ENCODE assay signal across 8 mouse cellular contexts in the genomic region with DNA sequence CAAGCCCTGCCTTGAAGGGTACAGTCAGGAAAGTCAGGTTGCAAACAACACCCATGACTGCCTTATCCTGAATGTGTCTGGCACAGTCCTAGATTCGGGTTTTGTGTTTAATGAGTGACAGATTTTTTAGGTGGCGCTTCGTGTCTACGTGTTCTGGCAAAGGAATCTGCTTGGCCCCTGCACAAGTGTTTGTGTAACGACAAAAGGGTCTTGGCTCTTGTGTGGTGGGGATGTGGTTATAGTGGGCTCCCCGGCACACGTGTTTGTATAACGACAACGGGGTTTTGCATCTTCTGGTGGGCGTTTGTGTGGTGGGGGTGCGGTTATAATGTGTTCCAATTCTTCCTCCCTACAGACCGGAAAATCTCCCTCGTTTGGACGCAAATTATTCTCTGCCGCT. TPM values are rescaled to one million over a fixed set of nuclear protein-coding genes. Genes with fewer than 3 reads are reported as not detected.
DNase-seq lines count a peak whose midpoint lies in the region; ATAC-seq and TF ChIP-seq lines count a peak whose summit lies in the region.

No protein-coding gene starts in this region.

- peak; percentile 3; the same call in 1 of the 2 replicates for ATAC-seq in kidney, embryonic 14.5 days (ENCODE audit: low FRiP score, low TSS enrichment)
- ATAC-seq in midbrain, postnatal 0 days (ENCODE audit: low FRiP score) = peak; percentile 24; the same call in 1 of the 2 replicates

- DNase-seq in kidney, adult 2 months = peak; percentile 64
- DNase-seq in kidney, postnatal 10 days = no peak
- no peak for DNase-seq in MEL (ENCODE audit: low read depth, low spot score)
- DNase-seq in midbrain, postnatal 0 days (ENCODE audit: low spot score) = peak; percentile 17
- no peak for DNase-seq in left cerebral cortex, adult 11 months (ENCODE audit: low spot score)
- DNase-seq in frontal cortex, postnatal 10 days (ENCODE audit: low spot score in 2 of 2) = no peak

- TF ChIP-seq EP300 in MEL (IDR thresholded peaks at IDR 0.05; ENCODE audit: low read depth in 1 of 2, low read length in 2 of 2) = no peak

- WGBS in kidney, adult 2 months = 4% methylated on average over 15 of the region's 15 CpGs
- 4% methylated on average over 15 of the region's 15 CpGs for WGBS in kidney, embryonic 14.5 days
- WGBS in midbrain, postnatal 0 days = under 1% methylated on average over 15 of the region's 15 CpGs

- H3K79me2 ChIP-seq in MEL (ENCODE audit: control insufficient read depth, insufficient read depth, low read length, poor library complexity) = peaks cover 2% of the 10 kb centered on the region; the same call in 1 of the 2 replicates

- peak overlapping the region; percentile 62 for H3K4me3 ChIP-seq in kidney, adult 2 months (ENCODE audit: insufficient read depth, low read depth, low read length)
- H3K4me3 ChIP-seq in MEL (ENCODE audit: control insufficient read depth in 1 of 2, insufficient read depth in 1 of 2, low read depth in 2 of 2, low read length in 2 of 2) = peak overlapping the region; percentile 75 to 78
- H3K4me3 ChIP-seq in embryonic fibroblast, embryonic 13.5 days (ENCODE audit: insufficient read depth, low read length) = peak overlapping the region; percentile 12
- H3K4me3 ChIP-seq in kidney, embryonic 14.5 days (ENCODE audit: low read length) = peak overlapping the region; percentile 57
- H3K4me3 ChIP-seq in midbrain, postnatal 0 days (ENCODE audit: low read depth, low read length) = peak overlapping the region; percentile 50

- no peaks in the 10 kb centered on the region for H3K27me3 ChIP-seq in kidney, adult 2 months (replicated peaks; ENCODE audit: control insufficient read depth, insufficient read depth, low read length)
- H3K27me3 ChIP-seq in MEL (ENCODE audit: control insufficient read depth in 1 of 2, insufficient read depth in 2 of 2, low read length in 2 of 2) = no peaks in the 10 kb centered on the region
- H3K27me3 ChIP-seq in kidney, embryonic 14.5 days (ENCODE audit: control insufficient read depth, insufficient read depth, low read length) = peaks cover 35% of the 10 kb centered on the region
- peaks cover 17% of the 10 kb centered on the region for H3K27me3 ChIP-seq in midbrain, postnatal 0 days (ENCODE audit: insufficient read depth, low read length)

- TF ChIP-seq RAD21 in MEL (IDR thresholded peaks at IDR 0.05; ENCODE audit: low read depth, low read length) = no peak

- peaks cover 6% of the 10 kb centered on the region; the same call in 1 of the 2 replicates for H3K4me1 ChIP-seq in kidney, adult 2 months (ENCODE audit: control insufficient read depth, insufficient read depth, low read length)
- H3K4me1 ChIP-seq in MEL (ENCODE audit: control insufficient read depth in 1 of 2, insufficient read depth in 2 of 2, low read length in 2 of 2) = peaks cover 4 to 16% of the 10 kb centered on the region in 2 experiments
- 0 out of 2 replicates have a peak, but pooled peaks cover 9% of the 10 kb centered on the region for H3K4me1 ChIP-seq in embryonic fibroblast, embryonic 13.5 days (ENCODE audit: control insufficient read depth, insufficient read depth, low read length)
- H3K4me1 ChIP-seq in kidney, embryonic 14.5 days (ENCODE audit: control insufficient read depth, insufficient read depth, low read length) = no peaks in the 10 kb centered on the region
- H3K4me1 ChIP-seq in midbrain, postnatal 0 days (ENCODE audit: insufficient read depth, low read length) = 0 out of 2 replicates have a peak, but pooled peaks cover 3% of the 10 kb centered on the region

- no peak overlapping the region for H3K27ac ChIP-seq in kidney, adult 2 months (ENCODE audit: insufficient read depth, low read depth, low read length)
- no peak overlapping the region; the same call in 1 of the 2 replicates for H3K27ac ChIP-seq in MEL (ENCODE audit: control insufficient read depth, low read depth, low read length)
- no peak overlapping the region for H3K27ac ChIP-seq in embryonic fibroblast, embryonic 13.5 days (ENCODE audit: insufficient read depth, low read length)
- no peak overlapping the region for H3K27ac ChIP-seq in kidney, embryonic 14.5 days (ENCODE audit: low read depth, low read length)
- 0 out of 2 replicates have a peak overlapping the region, but pooled peaks have one; percentile 32 for H3K27ac ChIP-seq in midbrain, postnatal 0 days (ENCODE audit: low read depth, low read length)

- peak overlapping the region; percentile 92 for H3K9ac ChIP-seq in MEL (ENCODE audit: control insufficient read depth, low read depth, low read length, poor library complexity, severe bottlenecking)
- H3K9ac ChIP-seq in kidney, embryonic 14.5 days (ENCODE audit: low read depth, low read length) = peak overlapping the region; percentile 64
- peak overlapping the region; percentile 64 for H3K9ac ChIP-seq in midbrain, postnatal 0 days (replicated peaks; ENCODE audit: low read length, poor library complexity, severe bottlenecking)

- peak overlapping the region; percentile 95 for H3K4me2 ChIP-seq in kidney, embryonic 14.5 days (replicated peaks; ENCODE audit: low read depth, low read length)
- H3K4me2 ChIP-seq in midbrain, postnatal 0 days (ENCODE audit: low read depth, low read length, poor library complexity, severe bottlenecking) = peak overlapping the region; percentile 87

- no peaks in the 10 kb centered on the region for H3K9me3 ChIP-seq in MEL (replicated peaks; ENCODE audit: insufficient read depth, low read length)
- no peaks in the 10 kb centered on the region for H3K9me3 ChIP-seq in kidney, embryonic 14.5 days (ENCODE audit: control insufficient read depth, low read length)
- no peaks in the 10 kb centered on the region for H3K9me3 ChIP-seq in midbrain, postnatal 0 days (ENCODE audit: low read length)

- no peak for TF ChIP-seq POLR2A in kidney, adult 2 months (IDR thresholded peaks at IDR 0.05; ENCODE audit: low read depth, low read length)
- TF ChIP-seq POLR2A in MEL (IDR thresholded peaks at IDR 0.05; ENCODE audit: control insufficient read depth in 1 of 2, insufficient read depth in 1 of 2, low read depth in 1 of 2, low read length in 2 of 2, poor library complexity in 1 of 2) = no peak
- TF ChIP-seq POLR2A in embryonic fibroblast, embryonic 13.5 days (IDR thresholded peaks at IDR 0.05; ENCODE audit: low read depth, low read length) = no peak

- no peak for TF ChIP-seq CTCF in kidney, adult 2 months (conservative IDR thresholded peaks at IDR 0.05; ENCODE audit: insufficient read depth, insufficient read length, low read depth, low read length)
- TF ChIP-seq CTCF in MEL (IDR thresholded peaks at IDR 0.05 in 2 of 3, conservative IDR thresholded peaks at IDR 0.05 in 1 of 3; ENCODE audit: control insufficient read depth in 1 of 3, insufficient read depth in 1 of 3, low read depth in 2 of 3, low read length in 3 of 3, poor library complexity in 1 of 3, severe bottlenecking in 1 of 3) = no peak
- TF ChIP-seq CTCF in embryonic fibroblast, embryonic 13.5 days (IDR thresholded peaks at IDR 0.05; ENCODE audit: borderline replicate concordance, insufficient read depth, low read length) = no peak
- no peak for TF ChIP-seq CTCF in midbrain, postnatal 0 days (IDR thresholded peaks at IDR 0.05)

- no peaks in the 10 kb centered on the region for H3K36me3 ChIP-seq in kidney, adult 2 months (ENCODE audit: control insufficient read depth, insufficient read depth, low read length)
- peaks cover 0 to 7% of the 10 kb centered on the region in 2 experiments; a peak in 2 of 4 replicates for H3K36me3 ChIP-seq in MEL (ENCODE audit: control insufficient read depth in 1 of 2, insufficient read depth in 2 of 2, low read length in 2 of 2)
- H3K36me3 ChIP-seq in kidney, embryonic 14.5 days (ENCODE audit: control insufficient read depth, insufficient read depth, low read length) = no peaks in the 10 kb centered on the region
- H3K36me3 ChIP-seq in midbrain, postnatal 0 days (ENCODE audit: insufficient read depth, low read length) = no peaks in the 10 kb centered on the region

TF ChIP-seq in MEL, 35 proteins besides CTCF, POLR2A, EP300 and RAD21:
- no peak for TF ChIP-seq NELFE (IDR thresholded peaks at IDR 0.05; ENCODE audit: low read depth, low read length)

RNA-seq across cellular contexts. Expression of gene Chst14, which starts 49.6 kb away (rescaled TPM):
- polyA plus RNA-seq in kidney, adult 2 months (2012; rRNA removed) = 7.4 and 8.0 TPM in 2 replicates
- 2.1 and 2.2 TPM in 2 replicates for total RNA-seq in MEL (2012; rRNA removed)
- polyA plus RNA-seq in MEL (2012; ENCODE audit: insufficient read depth in 1 of 2, insufficient read length in 2 of 2, low read depth in 1 of 2, low replicate concordance in 2 of 2, missing spikeins in 1 of 2) = 1 to 10 TPM in 1 of 2 experiments, not detected in 1; 5.0 TPM
- 44.8 and 46.0 TPM in 2 replicates for polyA plus RNA-seq in embryonic fibroblast, embryonic 13.5 days (2011; ENCODE audit: insufficient read length, low read depth, missing spikeins)
- 27.1 and 31.8 TPM in 2 replicates for polyA plus RNA-seq in kidney, embryonic 14.5 days (2014; fragmentation: Nextera tagmentation; extraction: Ambion mirVana)
- 4.9 TPM in 2 replicates for total RNA-seq in midbrain, postnatal 0 days (2014; rRNA removed)
- 3.0 and 3.1 TPM in 2 replicates for polyA plus RNA-seq in midbrain, postnatal 0 days (2015; fragmentation: Nextera tagmentation; extraction: Ambion mirVana)

RNA-seq across cellular contexts. Expression of gene Ccdc32, which starts 53.3 kb away (rescaled TPM):
- polyA plus RNA-seq in kidney, adult 2 months (2012; rRNA removed) = 9.5 and 11.9 TPM in 2 replicates
- 14.8 and 18.7 TPM in 2 replicates for total RNA-seq in MEL (2012; rRNA removed)
- 10 to 100 TPM in 1 of 2 experiments, not detected in 1; 15.0 TPM for polyA plus RNA-seq in MEL (2012; ENCODE audit: insufficient read depth in 1 of 2, insufficient read length in 2 of 2, low read depth in 1 of 2, low replicate concordance in 2 of 2, missing spikeins in 1 of 2)
- polyA plus RNA-seq in embryonic fibroblast, embryonic 13.5 days (2011; ENCODE audit: insufficient read length, low read depth, missing spikeins) = 12.1 and 12.7 TPM in 2 replicates
- 19.9 and 22.0 TPM in 2 replicates for polyA plus RNA-seq in kidney, embryonic 14.5 days (2014; fragmentation: Nextera tagmentation; extraction: Ambion mirVana)
- 26.5 and 44.7 TPM in 2 replicates for total RNA-seq in midbrain, postnatal 0 days (2014; rRNA removed)
- polyA plus RNA-seq in midbrain, postnatal 0 days (2015; fragmentation: Nextera tagmentation; extraction: Ambion mirVana) = 49.4 and 51.8 TPM in 2 replicates

RNA-seq across cellular contexts. Expression of gene Rpusd2, which starts 58.7 kb away (rescaled TPM):
- 3.6 and 4.0 TPM in 2 replicates for polyA plus RNA-seq in kidney, adult 2 months (2012; rRNA removed)
- total RNA-seq in MEL (2012; rRNA removed) = 15.2 and 18.6 TPM in 2 replicates
- 10 to 100 TPM in 1 of 2 experiments, not detected in 1; 15.5 TPM for polyA plus RNA-seq in MEL (2012; ENCODE audit: insufficient read depth in 1 of 2, insufficient read length in 2 of 2, low read depth in 1 of 2, low replicate concordance in 2 of 2, missing spikeins in 1 of 2)
- 3.9 and 4.2 TPM in 2 replicates for polyA plus RNA-seq in embryonic fibroblast, embryonic 13.5 days (2011; ENCODE audit: insufficient read length, low read depth, missing spikeins)
- polyA plus RNA-seq in kidney, embryonic 14.5 days (2014; fragmentation: Nextera tagmentation; extraction: Ambion mirVana) = 5.8 and 6.0 TPM in 2 replicates
- total RNA-seq in midbrain, postnatal 0 days (2014; rRNA removed) = 10.1 and 10.2 TPM in 2 replicates
- polyA plus RNA-seq in midbrain, postnatal 0 days (2015; fragmentation: Nextera tagmentation; extraction: Ambion mirVana) = 2.9 and 3.2 TPM in 2 replicates

Comparison
In these comparisons a context has a peak if more than half of its experiments do, and no peak if none do; other contexts are left out.
1. DNase-seq: peak in kidney, adult 2 months (single experiment) and midbrain, postnatal 0 days (single experiment); none in kidney, postnatal 10 days (single experiment), MEL (single experiment), left cerebral cortex, adult 11 months (single experiment) and frontal cortex, postnatal 10 days (0 of 2).
2. H3K4me3 ChIP-seq: peak in every context shown above with its lines; median percentile 76 in MEL; 62 in kidney, adult 2 months; 57 in kidney, embryonic 14.5 days; 50 in midbrain, postnatal 0 days; 12 in embryonic fibroblast, embryonic 13.5 days.
3. Peak in every context shown above with its lines, with median percentiles within 50 percentile points of each other: H3K9ac ChIP-seq.